ENCODE assay signal across 19 mouse cellular contexts in genomic region chr14:123001391-123001790, GRCm38 (mm10).
"Had no signal": no experiment of that assay in that cellular context is flagged by ENCODE, and none has a peak within 500 bp of the region (broad histone marks: within the 10 kb centered on the region; RNA-seq: fewer than 3 reads in every experiment).

No protein-coding gene starts in this region.

- H3K4me2 ChIP-seq: limb, embryonic 12.5 days; limb, embryonic 15.5 days; liver, embryonic 11.5 days; lung, embryonic 14.5 days; midbrain, embryonic 13.5 days; neural tube, embryonic 12.5 days; neural tube, embryonic 15.5 days had no signal

- H3K27ac ChIP-seq: limb, embryonic 12.5 days; limb, embryonic 15.5 days; liver, embryonic 14.5 days; macrophage; midbrain, embryonic 10.5 days; midbrain, embryonic 13.5 days; neural tube, embryonic 12.5 days; neural tube, embryonic 15.5 days had no signal

- DNase-seq: kidney, adult 2 months; kidney, postnatal 14 days; kidney, postnatal 4 days; left cerebral cortex, postnatal 4 days; liver, postnatal 0 days; lung, embryonic 14.5 days; thymus, adult 18-20 months; thymus, postnatal 36 days had no signal

- H3K9ac ChIP-seq: limb, embryonic 12.5 days; limb, embryonic 15.5 days; liver, embryonic 14.5 days; liver, postnatal 0 days; lung, embryonic 14.5 days; midbrain, embryonic 13.5 days; neural tube, embryonic 12.5 days; neural tube, embryonic 15.5 days had no signal

- H3K36me3 ChIP-seq: limb, embryonic 12.5 days; limb, embryonic 15.5 days; midbrain, embryonic 10.5 days; midbrain, embryonic 13.5 days; neural tube, embryonic 12.5 days; neural tube, embryonic 15.5 days had no signal

- H3K27me3 ChIP-seq: limb, embryonic 12.5 days; limb, embryonic 15.5 days; megakaryocyte, embryonic 14.5 days; midbrain, embryonic 13.5 days; neural tube, embryonic 12.5 days; neural tube, embryonic 15.5 days had no signal

- H3K4me1 ChIP-seq: limb, embryonic 15.5 days; megakaryocyte, embryonic 14.5 days; midbrain, embryonic 10.5 days; midbrain, embryonic 13.5 days; neural tube, embryonic 12.5 days; neural tube, embryonic 15.5 days had no signal

- ATAC-seq: liver, postnatal 0 days; lung, postnatal 0 days; midbrain, embryonic 13.5 days had no signal

- H3K4me3 ChIP-seq: limb, embryonic 12.5 days; limb, embryonic 15.5 days; megakaryocyte, embryonic 14.5 days; midbrain, embryonic 10.5 days; midbrain, embryonic 13.5 days; neural tube, embryonic 12.5 days; neural tube, embryonic 15.5 days had no signal

- H3K9me3 ChIP-seq: limb, embryonic 12.5 days; limb, embryonic 15.5 days; megakaryocyte, embryonic 14.5 days; midbrain, embryonic 10.5 days; midbrain, embryonic 13.5 days; neural tube, embryonic 12.5 days; neural tube, embryonic 15.5 days had no signal
